Mouse (Mus musculus): ENCODE data around the gene Ttc38. TPM values are rescaled to one million over a fixed set of nuclear protein-coding genes. Genes with fewer than 3 reads are reported as not detected.
"Not testable (repeated sequence)": the region's sequence is repeated elsewhere in the genome, so short reads cannot be mapped to it uniquely, and the experiment has no call there.

The Ttc38 gene
- polyA plus RNA-seq, 1 experiment: 19.3 TPM

DNA sequence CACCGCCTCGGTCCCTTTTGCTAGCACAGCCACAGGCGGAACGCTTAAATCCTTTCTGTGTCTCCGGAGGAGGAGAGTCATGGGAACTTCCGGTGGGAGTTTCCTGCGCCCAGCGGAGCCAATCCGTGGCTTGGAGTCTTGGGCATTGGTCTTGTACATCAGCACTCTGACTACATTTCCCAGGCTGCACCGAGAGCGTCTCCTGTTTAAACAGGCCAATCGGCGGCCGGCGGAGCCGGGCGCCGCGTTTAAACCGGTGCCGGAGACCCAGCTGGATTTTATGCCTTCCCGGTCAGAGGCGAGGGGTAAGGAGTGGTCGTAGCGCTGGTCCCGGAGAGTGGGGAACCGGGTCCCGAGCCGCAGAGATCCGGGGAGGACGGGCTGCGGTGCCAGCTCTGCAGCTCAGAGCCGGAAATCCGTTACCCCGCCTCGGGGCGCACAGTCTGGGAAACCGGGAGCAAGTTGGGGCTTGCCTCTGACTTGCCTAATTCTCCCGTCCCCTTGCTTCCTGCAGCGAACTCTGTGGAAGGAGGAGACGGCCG, 27.5 kb downstream of the Ttc38 start, which contains the start of gene Gtse1:
Gene Gtse1 (plus strand): TSS at position 256 of the 542 bp plus-strand sequence.
- Histone ChIP-seq H3K27me3 (replicated peaks; ENCODE audit: control insufficient read depth, insufficient read depth, low read length) (no peaks in the 10 kb centered on the region), H3K4me3 (ENCODE audit: insufficient read depth, low read depth, low read length) (peak within 1 kb of the TSS; percentile 74), H3K4me1 (ENCODE audit: control insufficient read depth, insufficient read depth, low read length) (no peaks in the 10 kb centered on the region), H3K27ac (ENCODE audit: insufficient read depth, low read depth, low read length) (peak within 1 kb of the TSS; percentile 25; the same call in 1 of the 2 replicates), H3K36me3 (ENCODE audit: control insufficient read depth, insufficient read depth, low read length) (no peaks in the 10 kb centered on the region)
- WGBS: under 1% methylated on average over 42 of the region's 42 CpGs
- peak; percentile 98 for DNase-seq
- no peak for TF ChIP-seq CTCF (conservative IDR thresholded peaks at IDR 0.05; ENCODE audit: insufficient read depth, insufficient read length, low read depth, low read length)
- TF ChIP-seq POLR2A (IDR thresholded peaks at IDR 0.05; ENCODE audit: low read depth, low read length): peak; percentile 58

DNA sequence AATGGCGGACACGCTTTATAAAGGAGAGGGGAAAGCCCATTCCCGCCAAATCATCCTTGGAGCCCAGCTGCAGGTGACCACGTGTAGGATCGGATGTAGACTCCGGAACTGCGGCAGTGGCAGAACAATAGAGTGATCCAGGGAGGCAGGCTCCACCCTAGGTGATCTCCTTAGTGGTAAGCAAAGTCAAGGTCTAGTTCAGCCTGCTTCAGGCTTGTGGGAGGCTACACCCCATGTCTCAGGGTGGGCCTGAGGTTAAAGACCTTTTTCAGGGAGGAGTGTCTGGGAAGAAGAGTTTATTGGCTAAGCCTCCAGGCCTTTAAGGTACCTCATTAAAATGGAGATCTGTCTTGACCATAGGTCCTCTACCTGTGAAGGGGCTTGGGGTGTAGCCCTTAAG, 33.8 kb downstream of the Ttc38 start:
- not testable (repeated sequence) for DNase-seq; H3K36me3 ChIP-seq (ENCODE audit: control insufficient read depth, insufficient read depth, low read length); H3K27ac ChIP-seq (ENCODE audit: insufficient read depth, low read depth, low read length); H3K4me3 ChIP-seq (ENCODE audit: insufficient read depth, low read depth, low read length); H3K4me1 ChIP-seq (ENCODE audit: control insufficient read depth, insufficient read depth, low read length); H3K27me3 ChIP-seq (replicated peaks; ENCODE audit: control insufficient read depth, insufficient read depth, low read length)
- 92% methylated on average over 7 of the region's 7 CpGs for WGBS

GRCm38 (mm10) chr15:85867696-85868095, 35.6 kb downstream of the Ttc38 start:
- no peaks in the 10 kb centered on the region for H3K4me1 ChIP-seq (ENCODE audit: control insufficient read depth, insufficient read depth, low read length)
- H3K27me3 ChIP-seq (replicated peaks; ENCODE audit: control insufficient read depth, insufficient read depth, low read length): no peaks in the 10 kb centered on the region
- no peak overlapping the region for H3K27ac ChIP-seq (ENCODE audit: insufficient read depth, low read depth, low read length)
- DNase-seq: peak; percentile 82
- TF ChIP-seq POLR2A (IDR thresholded peaks at IDR 0.05; ENCODE audit: low read depth, low read length): no peak
- TF ChIP-seq CTCF (conservative IDR thresholded peaks at IDR 0.05; ENCODE audit: insufficient read depth, insufficient read length, low read depth, low read length): peak; percentile 96
- WGBS: 44% methylated on average over 6 of the region's 6 CpGs
- no peaks in the 10 kb centered on the region for H3K36me3 ChIP-seq (ENCODE audit: control insufficient read depth, insufficient read depth, low read length)
- H3K4me3 ChIP-seq (ENCODE audit: insufficient read depth, low read depth, low read length): no peak overlapping the region

- TF ChIP-seq CTCF (conservative IDR thresholded peaks at IDR 0.05; ENCODE audit: insufficient read depth, insufficient read length, low read depth, low read length) (no peak), POLR2A (IDR thresholded peaks at IDR 0.05; ENCODE audit: low read depth, low read length) (no peak)
- peaks cover 15% of the 10 kb centered on the region; the same call in 1 of the 2 replicates for H3K4me1 ChIP-seq (ENCODE audit: control insufficient read depth, insufficient read depth, low read length)
- peak; percentile 80 for DNase-seq
- H3K27me3 ChIP-seq (replicated peaks; ENCODE audit: control insufficient read depth, insufficient read depth, low read length): no peaks in the 10 kb centered on the region
- WGBS: 66% methylated on average over 7 of the region's 7 CpGs
- no peak overlapping the region for H3K4me3 ChIP-seq (ENCODE audit: insufficient read depth, low read depth, low read length)
- no peaks in the 10 kb centered on the region for H3K36me3 ChIP-seq (ENCODE audit: control insufficient read depth, insufficient read depth, low read length)
- no peak overlapping the region for H3K27ac ChIP-seq (ENCODE audit: insufficient read depth, low read depth, low read length)
Observed at GRCm38 (mm10) chr15:85877336-85877735, 45.2 kb downstream of the Ttc38 start.

DNA sequence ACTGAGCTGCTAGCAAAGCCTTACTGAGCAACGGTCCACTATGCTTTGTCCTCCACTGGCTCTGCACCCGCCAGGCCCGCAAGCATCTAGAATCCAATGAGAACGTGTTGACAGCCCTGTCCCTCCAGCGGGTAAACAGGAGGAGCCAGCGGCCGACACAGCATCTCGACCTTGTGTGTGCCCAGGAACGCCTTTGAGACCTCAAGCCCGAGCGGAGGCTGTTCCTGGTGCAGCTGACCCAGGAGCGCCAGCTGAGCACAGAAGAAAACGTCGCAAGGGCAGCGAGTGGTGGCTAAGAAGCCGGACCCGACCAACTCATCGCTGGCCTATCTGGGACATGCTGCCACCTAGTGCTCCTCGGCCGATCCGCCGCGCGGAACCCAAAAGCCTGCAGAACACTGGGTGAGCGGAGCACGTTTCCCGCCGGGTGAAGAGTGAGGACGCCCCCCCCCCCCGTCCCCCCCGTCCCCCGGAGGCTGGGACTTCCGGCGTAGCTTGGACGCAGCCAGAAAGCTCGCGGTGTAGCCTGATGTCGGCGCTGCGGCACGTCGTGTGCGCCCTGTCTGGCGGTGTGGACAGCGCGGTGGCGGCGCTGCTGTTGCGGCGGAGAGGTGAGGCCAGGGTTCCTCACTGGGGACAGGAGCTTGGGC, 46.9 kb downstream of the Ttc38 start, which contains the start of gene Trmu:
Gene Trmu (plus strand): TSS at position 465 of the 650 bp plus-strand sequence.
- WGBS: under 1% methylated on average over 49 of the region's 50 CpGs
- Histone ChIP-seq H3K27ac (ENCODE audit: insufficient read depth, low read depth, low read length) (peak within 1 kb of the TSS; percentile 58), H3K4me3 (ENCODE audit: insufficient read depth, low read depth, low read length) (peak within 1 kb of the TSS; percentile 83), H3K36me3 (ENCODE audit: control insufficient read depth, insufficient read depth, low read length) (no peaks in the 10 kb centered on the region), H3K27me3 (replicated peaks; ENCODE audit: control insufficient read depth, insufficient read depth, low read length) (no peaks in the 10 kb centered on the region), H3K4me1 (ENCODE audit: control insufficient read depth, insufficient read depth, low read length) (peaks cover 15% of the 10 kb centered on the region; the same call in 1 of the 2 replicates)
- TF ChIP-seq POLR2A (IDR thresholded peaks at IDR 0.05; ENCODE audit: low read depth, low read length) (peak; percentile 23), CTCF (conservative IDR thresholded peaks at IDR 0.05; ENCODE audit: insufficient read depth, insufficient read length, low read depth, low read length) (peak; percentile 63)
- DNase-seq: peak; percentile 97

GRCm38 (mm10) chr15:85879498-85879895, 47.4 kb downstream of the Ttc38 start:
- Histone ChIP-seq H3K36me3 (ENCODE audit: control insufficient read depth, insufficient read depth, low read length) (no peaks in the 10 kb centered on the region), H3K27me3 (replicated peaks; ENCODE audit: control insufficient read depth, insufficient read depth, low read length) (no peaks in the 10 kb centered on the region), H3K4me1 (ENCODE audit: control insufficient read depth, insufficient read depth, low read length) (peaks cover 15% of the 10 kb centered on the region; the same call in 1 of the 2 replicates), H3K4me3 (ENCODE audit: insufficient read depth, low read depth, low read length) (peak overlapping the region; percentile 83), H3K27ac (ENCODE audit: insufficient read depth, low read depth, low read length) (peak overlapping the region; percentile 58)
- TF ChIP-seq CTCF (conservative IDR thresholded peaks at IDR 0.05; ENCODE audit: insufficient read depth, insufficient read length, low read depth, low read length) (no peak), POLR2A (IDR thresholded peaks at IDR 0.05; ENCODE audit: low read depth, low read length) (no peak)
- WGBS: 2% methylated on average over 18 of the region's 18 CpGs
- no peak for DNase-seq

DNA sequence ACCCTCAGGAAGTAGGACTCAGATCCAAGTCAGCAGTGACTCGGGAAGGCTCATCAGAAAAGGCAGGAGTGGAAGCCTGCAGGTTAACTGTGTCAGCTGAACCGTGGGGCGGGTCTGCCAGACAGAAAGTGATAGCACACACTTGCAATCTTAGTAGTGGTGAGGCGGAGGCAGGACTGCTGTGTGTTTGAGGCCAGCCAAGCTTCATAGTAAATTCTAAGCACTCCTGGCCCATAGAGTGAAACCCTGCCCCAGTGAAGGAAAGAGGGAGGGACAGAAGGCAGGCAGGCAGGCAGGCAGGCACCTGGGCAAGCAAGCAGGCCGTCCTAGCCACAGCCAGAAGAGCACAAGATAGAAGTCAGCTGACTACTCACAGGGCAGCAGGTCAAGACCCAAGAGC, 53.5 kb downstream of the Ttc38 start:
- no peaks in the 10 kb centered on the region; the same call in none of the 2 replicates for H3K36me3 ChIP-seq (ENCODE audit: control insufficient read depth, insufficient read depth, low read length)
- TF ChIP-seq POLR2A (IDR thresholded peaks at IDR 0.05; ENCODE audit: low read depth, low read length) (no peak), CTCF (conservative IDR thresholded peaks at IDR 0.05; ENCODE audit: insufficient read depth, insufficient read length, low read depth, low read length) (no peak)
- no peaks in the 10 kb centered on the region for H3K27me3 ChIP-seq (replicated peaks; ENCODE audit: control insufficient read depth, insufficient read depth, low read length)
- H3K27ac ChIP-seq (ENCODE audit: insufficient read depth, low read depth, low read length): no peak overlapping the region
- no peak overlapping the region for H3K4me3 ChIP-seq (ENCODE audit: insufficient read depth, low read depth, low read length)
- 70% methylated on average over 5 of the region's 5 CpGs for whole genome bisulfite sequencing
- no peaks in the 10 kb centered on the region for H3K4me1 ChIP-seq (ENCODE audit: control insufficient read depth, insufficient read depth, low read length)
- DNase-seq: no peak
